Mouse (Mus musculus) adipocyte (in vitro differentiated cells): ENCODE results near the gene Tex101.
"Not testable (repeated sequence)": the region's sequence is repeated elsewhere in the genome, so short reads cannot be mapped to it uniquely, and the experiment has no call there.

Source experiments
- DNase-seq: peaks from one replicate; pipeline ENCODE4 v3.0.0-alpha.2; 2016; ENCODE audit warnings: low spot score

The Tex101 gene

DNA sequence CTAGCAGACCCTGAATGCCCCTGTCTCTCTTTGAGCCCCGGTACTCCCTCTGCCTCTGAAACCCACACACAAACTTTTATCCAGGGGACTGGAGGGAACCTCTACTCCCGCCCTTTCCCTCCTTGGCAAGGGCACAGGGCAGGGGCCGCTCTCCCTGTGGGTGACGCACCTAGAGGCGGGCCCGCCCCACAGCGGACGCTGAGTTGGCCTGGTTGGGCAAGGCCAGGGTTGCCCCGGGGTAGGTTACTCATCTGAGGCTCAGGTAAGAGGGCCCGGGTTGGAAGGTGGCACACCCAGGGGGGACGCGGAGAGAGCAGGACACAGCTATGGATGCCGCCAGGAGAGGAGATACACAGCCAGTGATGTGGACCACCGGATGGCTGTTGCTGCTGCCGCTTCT lies 40.2 kb downstream of the Tex101 start, which contains the start of gene Lypd3:
TSS of gene Lypd3 (plus strand) at position 287 of the 400 bp plus-strand sequence.
- DNase-seq = no peak

DNA sequence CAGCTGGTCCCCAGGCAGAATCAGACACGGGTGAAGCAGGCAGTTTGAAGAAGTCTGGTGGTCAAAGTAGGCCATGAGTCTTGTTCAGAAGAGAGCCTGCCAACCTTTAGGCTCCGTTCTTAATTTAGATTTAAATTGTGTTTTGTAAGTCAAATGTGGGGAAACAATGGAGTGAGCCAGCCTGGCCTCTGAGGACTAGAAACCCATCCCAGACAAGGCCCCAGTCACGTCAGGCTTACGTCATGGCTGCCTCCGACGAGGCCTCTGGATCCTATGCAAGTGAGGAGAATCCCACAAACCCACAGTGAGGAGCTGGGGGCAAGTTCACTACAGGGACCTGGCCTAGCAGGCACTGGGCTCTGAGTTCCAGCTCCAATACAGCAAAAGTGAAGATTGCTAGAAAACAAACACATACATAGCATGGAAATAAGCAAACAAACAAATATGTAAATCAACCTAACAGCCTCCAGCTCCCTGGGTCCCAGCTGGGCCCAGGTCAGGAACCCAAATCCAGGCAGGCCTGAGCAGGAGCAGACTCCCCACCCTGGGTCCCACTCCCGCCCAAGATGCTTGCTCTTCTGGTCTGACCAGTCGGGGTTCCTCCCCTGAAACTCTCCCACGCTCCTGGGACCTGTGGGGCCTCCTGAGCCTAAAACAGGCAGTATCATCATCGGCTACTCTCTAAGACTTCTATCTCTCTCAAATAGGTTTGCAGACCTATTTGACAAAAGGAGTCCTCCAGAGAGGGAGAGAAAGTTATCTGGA lies 46.2 kb downstream of the Tex101 start:
- no peak for DNase-seq

DNA sequence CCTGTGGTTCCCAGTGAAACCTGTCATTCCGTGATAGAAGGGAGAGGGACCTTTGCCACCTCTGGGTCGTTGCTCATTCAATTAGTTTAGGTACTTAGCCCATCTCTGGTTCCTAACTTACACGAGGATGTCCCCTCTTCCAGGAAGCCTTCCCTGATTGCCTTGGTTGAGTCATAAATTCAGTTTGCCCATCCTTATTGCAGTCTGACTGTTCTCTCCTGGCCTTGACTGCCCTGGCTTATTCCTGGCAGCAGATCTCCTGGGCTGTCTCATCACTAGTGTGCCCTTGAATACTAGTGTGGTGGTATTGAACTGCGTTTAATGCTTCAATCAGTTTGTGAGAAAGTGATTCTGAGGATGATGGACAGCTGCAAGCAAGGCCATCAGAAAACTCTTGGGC lies 46.8 kb downstream of the Tex101 start:
- DNase-seq = no peak

DNA sequence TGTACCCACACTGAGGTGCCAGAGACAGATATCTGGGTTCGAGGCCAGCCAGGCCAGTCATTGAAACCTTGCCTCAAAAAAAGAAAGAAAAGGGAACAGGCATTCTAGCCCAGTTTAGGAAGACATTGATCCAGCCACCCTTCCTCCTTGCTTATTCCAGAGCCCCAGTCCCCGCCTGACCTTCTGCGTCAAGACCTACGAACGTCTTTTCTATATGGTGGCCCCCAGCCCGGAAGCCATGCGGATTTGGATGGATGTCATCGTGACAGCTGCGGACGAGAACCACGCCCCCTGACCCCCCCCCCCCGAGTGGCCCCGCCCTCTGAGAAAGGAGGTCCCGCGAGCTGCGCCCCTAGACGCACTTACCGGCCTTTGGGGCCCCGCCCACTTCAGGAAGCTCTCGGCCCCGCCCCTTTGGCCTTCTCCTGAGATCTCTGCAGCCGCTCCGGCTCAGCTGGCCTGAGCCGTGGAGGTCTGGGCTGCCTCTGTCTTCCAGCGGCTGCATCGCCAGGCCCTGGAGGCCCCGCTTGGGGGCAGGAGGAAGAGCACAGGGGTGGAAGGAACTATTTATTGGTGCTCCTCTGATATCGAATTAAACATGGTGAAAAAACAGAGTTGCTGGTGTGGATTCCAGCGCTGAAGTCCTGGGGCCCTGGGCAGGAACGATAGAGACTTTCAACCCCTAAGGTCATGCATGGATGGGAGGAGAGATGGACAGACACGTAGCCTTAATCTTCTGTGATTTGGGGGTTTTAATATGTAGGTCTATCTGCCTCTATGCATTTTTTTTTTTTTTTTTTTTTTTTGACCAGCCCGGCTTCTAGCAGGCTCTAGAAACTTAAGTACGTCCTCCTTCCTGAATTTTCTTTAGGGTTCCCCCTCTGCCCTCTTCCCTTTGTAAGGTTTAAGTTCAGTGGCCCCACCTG lies 47.5 kb downstream of the Tex101 start:
- no peak for DNase-seq

DNA sequence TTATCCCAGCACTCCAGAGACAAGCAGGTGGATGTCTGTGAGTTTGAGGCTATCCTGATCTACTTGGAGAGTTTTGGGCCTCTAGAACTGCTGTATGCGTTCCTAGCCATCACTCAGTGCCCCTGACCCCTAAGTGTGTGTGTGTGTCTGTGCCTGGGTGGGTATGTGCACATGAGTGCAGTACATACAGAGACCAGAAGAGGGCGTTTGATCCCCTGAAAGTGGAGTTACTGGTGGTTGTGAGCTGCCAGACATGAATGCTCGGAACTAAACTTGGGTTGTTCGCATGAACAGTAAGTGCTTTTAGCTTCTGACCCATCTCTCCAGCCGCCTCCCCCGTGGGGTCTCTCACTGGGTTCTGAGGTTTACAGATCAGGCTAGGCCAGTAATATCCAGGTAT lies 53.5 kb downstream of the Tex101 start:
- no peak for DNase-seq

DNA sequence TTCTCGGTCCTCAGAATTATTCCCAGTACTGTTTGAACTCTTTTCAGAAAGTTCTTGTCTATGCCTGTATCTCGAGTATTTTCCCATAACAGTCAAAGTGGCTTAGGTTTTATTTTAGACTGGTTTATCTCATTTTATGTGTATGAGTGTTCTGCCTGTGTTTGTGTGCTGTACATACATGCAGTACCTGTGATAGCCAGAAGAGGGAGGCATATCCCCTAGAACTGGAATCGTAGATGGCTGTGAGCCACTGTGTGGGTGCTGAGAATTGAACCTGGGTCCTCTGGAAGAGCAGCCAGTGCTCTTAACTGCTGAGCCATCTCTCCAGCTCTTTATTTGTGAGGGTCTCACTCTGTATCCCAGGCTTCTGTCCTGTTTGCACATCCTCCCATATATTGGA lies 55.3 kb downstream of the Tex101 start:
- no peak for DNase-seq

DNA sequence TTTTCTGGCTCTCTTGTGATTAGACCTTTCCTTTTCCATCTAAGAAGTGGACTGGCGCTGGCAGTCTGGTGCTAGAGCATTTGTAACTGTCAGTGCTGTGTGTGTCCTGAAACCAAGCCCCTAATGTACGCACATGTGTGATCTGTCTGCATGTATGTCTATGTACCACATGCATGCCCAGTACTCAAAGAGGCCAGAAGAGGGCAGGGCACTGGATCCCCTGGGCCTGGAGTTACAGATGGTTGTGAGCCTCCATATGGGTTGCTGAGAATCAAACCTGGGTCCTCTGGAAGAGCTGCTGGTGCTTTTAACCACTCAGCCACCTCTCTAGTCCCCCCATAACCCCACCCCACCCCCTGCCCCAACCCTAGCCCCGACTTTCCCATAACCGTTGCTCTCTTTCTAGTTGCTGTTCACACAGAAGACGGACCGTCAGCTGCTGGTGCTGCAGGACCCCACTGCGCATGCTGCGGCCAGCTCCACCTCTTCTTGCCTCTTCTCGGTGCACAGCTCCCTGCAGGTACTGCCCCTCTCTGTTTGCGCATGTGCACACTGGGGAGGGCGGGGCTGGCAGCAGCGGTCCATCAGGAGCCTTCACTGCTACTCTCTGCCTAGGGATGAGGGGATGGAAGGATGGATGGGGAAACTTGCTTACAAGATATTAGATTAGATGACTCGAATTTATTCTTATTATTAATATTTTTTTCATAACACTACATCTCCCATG lies 56.6 kb downstream of the Tex101 start:
- DNase-seq = no peak

DNA sequence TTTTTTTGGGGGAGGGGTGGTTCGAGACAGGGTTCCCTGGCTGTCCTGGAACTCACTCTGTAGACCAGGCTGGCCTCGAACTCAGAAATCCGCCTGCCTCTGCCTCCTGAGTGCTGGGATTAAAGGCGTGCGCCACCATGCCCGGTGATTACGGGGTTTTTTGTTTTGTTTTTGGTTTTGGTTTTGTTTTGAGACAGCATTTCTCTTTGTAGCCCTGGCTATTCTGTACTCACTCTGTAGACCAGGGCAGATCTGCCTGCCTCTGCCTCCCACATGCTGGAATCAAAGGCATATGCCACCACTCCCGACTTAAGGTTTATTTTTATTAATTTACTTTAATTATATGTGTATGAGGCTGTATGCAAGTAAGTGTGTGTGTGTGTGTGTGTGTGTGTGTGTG lies 58.1 kb downstream of the Tex101 start:
- DNase-seq = not testable (repeated sequence)
